8 mouse cellular contexts compared by ENCODE assay signal in the genomic region with DNA sequence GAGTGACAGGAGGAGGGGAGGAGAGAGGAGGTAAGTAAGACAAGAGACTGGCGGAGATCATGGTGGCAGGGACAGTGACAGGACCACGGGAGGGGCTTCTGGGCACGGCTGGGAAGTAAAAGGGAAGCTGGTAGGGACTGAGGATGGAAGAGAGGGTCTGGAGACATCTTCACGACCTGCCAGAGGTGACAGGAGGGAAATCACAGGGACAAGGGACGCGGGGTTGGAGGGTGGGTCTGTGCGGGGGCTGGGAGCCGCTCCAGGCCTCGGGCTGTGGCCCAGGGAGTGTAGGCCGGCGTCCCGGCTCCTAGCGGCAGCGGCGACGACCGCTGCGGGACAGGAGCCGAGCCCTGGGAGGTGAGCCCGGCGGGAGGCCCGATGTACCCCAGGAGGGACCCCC. TPM values are rescaled to one million over a fixed set of nuclear protein-coding genes. Genes with fewer than 3 reads are reported as not detected.
DNase-seq lines count a peak whose midpoint lies in the region; ATAC-seq and TF ChIP-seq lines count a peak whose summit lies in the region.

No protein-coding gene starts in this region.

- H3K4me1 ChIP-seq in kidney, embryonic 16.5 days (ENCODE audit: insufficient read depth, low read length): peaks cover 14% of the 10 kb centered on the region
- H3K4me1 ChIP-seq in embryonic facial prominence, embryonic 12.5 days: 0 out of 2 replicates have a peak, but pooled peaks cover 3% of the 10 kb centered on the region
- peaks cover 16% of the 10 kb centered on the region for H3K4me1 ChIP-seq in hindbrain, postnatal 0 days (ENCODE audit: insufficient read depth, low read length)
- peaks cover 17% of the 10 kb centered on the region; the same call in 1 of the 2 replicates for H3K4me1 ChIP-seq in neural tube, embryonic 11.5 days (ENCODE audit: control insufficient read depth, insufficient read depth, low read length)

- H3K4me2 ChIP-seq in kidney, embryonic 16.5 days (replicated peaks; ENCODE audit: low read depth, low read length): peak overlapping the region; percentile 71
- peak overlapping the region; percentile 73 for H3K4me2 ChIP-seq in embryonic facial prominence, embryonic 12.5 days (replicated peaks)
- H3K4me2 ChIP-seq in hindbrain, postnatal 0 days (ENCODE audit: low read depth, low read length): peak overlapping the region; percentile 62
- peak overlapping the region; percentile 63 for H3K4me2 ChIP-seq in neural tube, embryonic 11.5 days (ENCODE audit: low read depth)

- 7% methylated on average over 9 of the region's 22 CpGs for WGBS in kidney, embryonic 16.5 days
- WGBS in embryonic facial prominence, embryonic 12.5 days: under 1% methylated on average over 22 of the region's 22 CpGs
- WGBS in hindbrain, postnatal 0 days: 5% methylated on average over 21 of the region's 22 CpGs
- WGBS in neural tube, embryonic 11.5 days: 6% methylated on average over 11 of the region's 22 CpGs

- H3K27ac ChIP-seq in kidney, embryonic 16.5 days (ENCODE audit: low read length): no peak overlapping the region
- no peak overlapping the region for H3K27ac ChIP-seq in embryonic facial prominence, embryonic 12.5 days
- peak overlapping the region; percentile 83 for H3K27ac ChIP-seq in hindbrain, postnatal 0 days
- H3K27ac ChIP-seq in neural tube, embryonic 11.5 days (ENCODE audit: low read depth, low read length): 0 out of 2 replicates have a peak overlapping the region, but pooled peaks have one; percentile 14

- H3K9me3 ChIP-seq in kidney, embryonic 16.5 days (ENCODE audit: low read length): no peaks in the 10 kb centered on the region
- H3K9me3 ChIP-seq in embryonic facial prominence, embryonic 12.5 days: no peaks in the 10 kb centered on the region
- H3K9me3 ChIP-seq in hindbrain, postnatal 0 days (ENCODE audit: low read length): no peaks in the 10 kb centered on the region
- H3K9me3 ChIP-seq in neural tube, embryonic 11.5 days (ENCODE audit: control insufficient read depth, low read length): no peaks in the 10 kb centered on the region

- no peak for TF ChIP-seq CTCF in hindbrain, postnatal 0 days (IDR thresholded peaks at IDR 0.05; ENCODE audit: low read depth)

- no peaks in the 10 kb centered on the region for H3K36me3 ChIP-seq in kidney, embryonic 16.5 days (ENCODE audit: insufficient read depth, low read length)
- H3K36me3 ChIP-seq in embryonic facial prominence, embryonic 12.5 days: no peaks in the 10 kb centered on the region
- no peaks in the 10 kb centered on the region; the same call in 1 of the 2 replicates for H3K36me3 ChIP-seq in hindbrain, postnatal 0 days (ENCODE audit: insufficient read depth, low read length)
- H3K36me3 ChIP-seq in neural tube, embryonic 11.5 days (ENCODE audit: control insufficient read depth, insufficient read depth, low read length): no peaks in the 10 kb centered on the region

- H3K4me3 ChIP-seq in kidney, embryonic 16.5 days (ENCODE audit: low read length): peak overlapping the region; percentile 48
- H3K4me3 ChIP-seq in embryonic facial prominence, embryonic 12.5 days: peak overlapping the region; percentile 47
- H3K4me3 ChIP-seq in hindbrain, postnatal 0 days (ENCODE audit: low read length): peak overlapping the region; percentile 77
- peak overlapping the region; percentile 73 for H3K4me3 ChIP-seq in neural tube, embryonic 11.5 days (ENCODE audit: low read depth, low read length)

- H3K27me3 ChIP-seq in kidney, embryonic 16.5 days (ENCODE audit: insufficient read depth, low read length): peaks cover 60% of the 10 kb centered on the region
- H3K27me3 ChIP-seq in embryonic facial prominence, embryonic 12.5 days: peaks cover 69% of the 10 kb centered on the region
- H3K27me3 ChIP-seq in hindbrain, postnatal 0 days (ENCODE audit: insufficient read depth, low read length): no peaks in the 10 kb centered on the region
- peaks cover 49% of the 10 kb centered on the region for H3K27me3 ChIP-seq in neural tube, embryonic 11.5 days (ENCODE audit: control insufficient read depth, insufficient read depth, low read length)

- no peak for DNase-seq in kidney, adult 8-10 months
- peak; percentile 31 for DNase-seq in hindbrain, postnatal 0 days (ENCODE audit: low spot score)
- peak; percentile 42 for DNase-seq in neural tube, embryonic 11.5 days (ENCODE audit: low spot score)
- no peak for DNase-seq in urinary bladder, postnatal 25 days (ENCODE audit: low spot score)
- no peak for DNase-seq in ovary, postnatal 14 days (ENCODE audit: low spot score)
- DNase-seq in layer of hippocampus, adult 8-10 months (ENCODE audit: low spot score in 2 of 2): no peak

- peak overlapping the region; percentile 25; the same call in 1 of the 2 replicates for H3K9ac ChIP-seq in kidney, embryonic 16.5 days (replicated peaks; ENCODE audit: low read length)
- H3K9ac ChIP-seq in embryonic facial prominence, embryonic 12.5 days: peak overlapping the region; percentile 53
- H3K9ac ChIP-seq in hindbrain, postnatal 0 days (replicated peaks; ENCODE audit: low read length): peak overlapping the region; percentile 90
- H3K9ac ChIP-seq in neural tube, embryonic 11.5 days (ENCODE audit: low read length): peak overlapping the region; percentile 81

- ATAC-seq in kidney, embryonic 16.5 days (ENCODE audit: low FRiP score, low TSS enrichment): 0 out of 2 replicates have a peak, but pooled peaks have one; percentile 5
- no peak for ATAC-seq in embryonic facial prominence, embryonic 12.5 days (ENCODE audit: insufficient number of reproducible peaks, insufficient read depth, low FRiP score, low TSS enrichment)
- ATAC-seq in hindbrain, postnatal 0 days: peak; percentile 50
- 0 out of 2 replicates have a peak, but pooled peaks have one; percentile 13 for ATAC-seq in neural tube, embryonic 11.5 days (ENCODE audit: insufficient read depth, low FRiP score, low TSS enrichment)

RNA-seq across cellular contexts. Expression of a gene that starts 0.5 kb away (rescaled TPM):
- 0.15 and 0.23 TPM in 2 replicates for polyA plus RNA-seq in kidney, embryonic 16.5 days (2015; fragmentation: Nextera tagmentation; extraction: Ambion mirVana)
- polyA plus RNA-seq in embryonic facial prominence, embryonic 12.5 days (2016; fragmentation: Nextera tagmentation; extraction: Ambion mirVana): 0.88 and 1.3 TPM in 2 replicates
- total RNA-seq in hindbrain, postnatal 0 days (2014; rRNA removed): 46.5 and 53.4 TPM in 2 replicates
- 6.3 and 6.5 TPM in 2 replicates for polyA plus RNA-seq in hindbrain, postnatal 0 days (2015; fragmentation: Nextera tagmentation; extraction: Ambion mirVana)
- 2.6 and 3.1 TPM in 2 replicates for polyA plus RNA-seq in neural tube, embryonic 11.5 days (2014; fragmentation: Nextera tagmentation; extraction: Ambion mirVana)
- total RNA-seq in layer of hippocampus, adult 8-10 months (2022): 100 to 1,000 TPM; 101 to 124 (median 111) TPM

RNA-seq across cellular contexts. Expression of a gene that starts 9.5 kb away (rescaled TPM):
- 56.5 and 60.3 TPM in 2 replicates for polyA plus RNA-seq in kidney, embryonic 16.5 days (2015; fragmentation: Nextera tagmentation; extraction: Ambion mirVana)
- 58.2 and 63.4 TPM in 2 replicates for polyA plus RNA-seq in embryonic facial prominence, embryonic 12.5 days (2016; fragmentation: Nextera tagmentation; extraction: Ambion mirVana)
- 8.9 and 9.9 TPM in 2 replicates for total RNA-seq in hindbrain, postnatal 0 days (2014; rRNA removed)
- polyA plus RNA-seq in hindbrain, postnatal 0 days (2015; fragmentation: Nextera tagmentation; extraction: Ambion mirVana): 19.2 and 23.4 TPM in 2 replicates
- polyA plus RNA-seq in neural tube, embryonic 11.5 days (2014; fragmentation: Nextera tagmentation; extraction: Ambion mirVana): 55.3 and 64.9 TPM in 2 replicates
- 1 to 10 TPM; 4.1 to 7.5 (median 6.0) TPM for total RNA-seq in layer of hippocampus, adult 8-10 months (2022)

RNA-seq across cellular contexts. Expression of a gene that starts 48.7 kb away (rescaled TPM):
- polyA plus RNA-seq in kidney, embryonic 16.5 days (2015; fragmentation: Nextera tagmentation; extraction: Ambion mirVana): 0.15 and 0.32 TPM in 2 replicates
- not detected in 2 replicates for polyA plus RNA-seq in embryonic facial prominence, embryonic 12.5 days (2016; fragmentation: Nextera tagmentation; extraction: Ambion mirVana)
- total RNA-seq in hindbrain, postnatal 0 days (2014; rRNA removed): not detected in 2 replicates
- 0.13 TPM in 1 of 2 replicates, not detected in the other for polyA plus RNA-seq in hindbrain, postnatal 0 days (2015; fragmentation: Nextera tagmentation; extraction: Ambion mirVana)
- polyA plus RNA-seq in neural tube, embryonic 11.5 days (2014; fragmentation: Nextera tagmentation; extraction: Ambion mirVana): not detected in 2 replicates
- 1 to 10 TPM in 1 of 4 experiments, under 1 TPM in 3; 0.23 to 1.2 (median 0.84) TPM for total RNA-seq in layer of hippocampus, adult 8-10 months (2022)

RNA-seq across cellular contexts. Expression of a gene that starts 58.3 kb away (rescaled TPM):
- polyA plus RNA-seq in kidney, embryonic 16.5 days (2015; fragmentation: Nextera tagmentation; extraction: Ambion mirVana): 0.54 and 0.68 TPM in 2 replicates
- 1.0 and 1.2 TPM in 2 replicates for polyA plus RNA-seq in embryonic facial prominence, embryonic 12.5 days (2016; fragmentation: Nextera tagmentation; extraction: Ambion mirVana)
- total RNA-seq in hindbrain, postnatal 0 days (2014; rRNA removed): 1.4 and 4.0 TPM in 2 replicates
- 1.6 and 1.7 TPM in 2 replicates for polyA plus RNA-seq in hindbrain, postnatal 0 days (2015; fragmentation: Nextera tagmentation; extraction: Ambion mirVana)
- 0.24 and 0.74 TPM in 2 replicates for polyA plus RNA-seq in neural tube, embryonic 11.5 days (2014; fragmentation: Nextera tagmentation; extraction: Ambion mirVana)
- 1 to 10 TPM; 3.9 to 7.1 (median 4.2) TPM for total RNA-seq in layer of hippocampus, adult 8-10 months (2022)

RNA-seq across cellular contexts. Expression of a gene that starts 59.2 kb away (rescaled TPM):
- 6.5 TPM in 2 replicates for polyA plus RNA-seq in kidney, embryonic 16.5 days (2015; fragmentation: Nextera tagmentation; extraction: Ambion mirVana)
- 12.4 and 13.4 TPM in 2 replicates for polyA plus RNA-seq in embryonic facial prominence, embryonic 12.5 days (2016; fragmentation: Nextera tagmentation; extraction: Ambion mirVana)
- 55.3 and 58.2 TPM in 2 replicates for total RNA-seq in hindbrain, postnatal 0 days (2014; rRNA removed)
- polyA plus RNA-seq in hindbrain, postnatal 0 days (2015; fragmentation: Nextera tagmentation; extraction: Ambion mirVana): 12.2 and 14.4 TPM in 2 replicates
- polyA plus RNA-seq in neural tube, embryonic 11.5 days (2014; fragmentation: Nextera tagmentation; extraction: Ambion mirVana): 4.4 and 5.4 TPM in 2 replicates
- total RNA-seq in layer of hippocampus, adult 8-10 months (2022): 10 to 100 TPM; 57.2 to 81.6 (median 63.8) TPM

Comparison
In these comparisons a context has a peak if more than half of its experiments do, and no peak if none do; other contexts are left out.
1. H3K27ac ChIP-seq: peak in hindbrain, postnatal 0 days (single experiment) and neural tube, embryonic 11.5 days (single experiment); none in kidney, embryonic 16.5 days (single experiment) and embryonic facial prominence, embryonic 12.5 days (single experiment).
2. H3K9ac ChIP-seq: peak in every context shown above with its lines; median percentile 90 in hindbrain, postnatal 0 days; 81 in neural tube, embryonic 11.5 days; 53 in embryonic facial prominence, embryonic 12.5 days; 25 in kidney, embryonic 16.5 days.
3. DNase-seq: peak in hindbrain, postnatal 0 days (single experiment) and neural tube, embryonic 11.5 days (single experiment); none in kidney, adult 8-10 months (0 of 2), urinary bladder, postnatal 25 days (single experiment), ovary, postnatal 14 days (single experiment) and layer of hippocampus, adult 8-10 months (0 of 2).
4. Peak in every context shown above with its lines, with median percentiles within 50 percentile points of each other: H3K4me2 ChIP-seq and H3K4me3 ChIP-seq.